Mouse (Mus musculus) heart, postnatal 0 days (tissue): ENCODE results near the gene Prss28. TPM values are rescaled to one million over a fixed set of nuclear protein-coding genes. Genes with fewer than 3 reads are reported as not detected.

Experiments used
- ATAC-seq: fragments of 200-750 bp; cut with Nextera tagmentation; 2 replicates; pipeline ENCODE4 v1.8.0; 2017; ENCODE audit warnings: low read depth, moderate number of reproducible peaks, moderate library complexity; ENCODE audit not compliant: insufficient read depth
- DNase-seq: peaks from one replicate; pipeline ENCODE4 v3.0.0-alpha.2; 2016; ENCODE audit warnings: low spot score
- H3K27ac ChIP-seq: fragments of 300-500 bp; sonication (generic); 2 replicates; pipeline ENCODE4 v1.5.1; 2014; ENCODE audit warnings: low read depth, mild to moderate bottlenecking
- H3K27me3 ChIP-seq: fragments of 300-500 bp; sonication (generic); 2 replicates; pipeline ENCODE4 v1.6.1; 2014; ENCODE audit warnings: low read length, mixed read lengths; ENCODE audit not compliant: control insufficient read depth, insufficient read depth
- H3K36me3 ChIP-seq: fragments of 300-500 bp; sonication (generic); replicated peaks from 2 replicates; pipeline ENCODE4 v1.6.1; 2014; ENCODE audit warnings: low read length, mixed read lengths; ENCODE audit not compliant: control insufficient read depth, insufficient read depth
- H3K4me1 ChIP-seq: fragments of 300-500 bp; sonication (generic); 2 replicates; pipeline ENCODE4 v1.6.1; 2014; ENCODE audit warnings: antibody characterized with exemption; ENCODE audit not compliant: control insufficient read depth, insufficient read depth
- H3K4me2 ChIP-seq: fragments of 300-500 bp; sonication (generic); 2 replicates; pipeline ENCODE4 v1.6.1; 2014; ENCODE audit warnings: low read depth, mild to moderate bottlenecking, low read length, moderate library complexity
- H3K4me3 ChIP-seq: fragments of 300-500 bp; sonication (generic); 2 replicates; pipeline ENCODE4 v1.5.1; 2014; ENCODE audit warnings: low read depth, low read length
- H3K9ac ChIP-seq: fragments of 300-500 bp; sonication (generic); replicated peaks from 2 replicates; pipeline ENCODE4 v1.6.1; 2014; ENCODE audit warnings: low read depth, low read length, mixed read lengths
- H3K9me3 ChIP-seq: fragments of 300-500 bp; sonication (generic); replicated peaks from 2 replicates; pipeline ENCODE4 v1.6.1; 2016; ENCODE audit warnings: low read length; ENCODE audit not compliant: control insufficient read depth
- CTCF ChIP-seq: IDR thresholded peaks from 2 replicates; pipeline ENCODE4 v1.5.1; 2016; ENCODE audit warnings: antibody characterized with exemption, control low read depth, low read depth
- EP300 ChIP-seq: IDR thresholded peaks from 2 replicates; pipeline ENCODE4 v1.6.1; 2016; ENCODE audit warnings: antibody characterized with exemption, low read depth
- WGBS: fragments of 180-500 bp; shearing (Covaris S2); extraction: QIAGEN DNeasy Blood & Tissue Kit; methylation state at CpG from one replicate; pipeline ENCODE4 v1.1.7; 2014; 5-methylcytosine and 5-hydroxymethylcytosine counted together
- polyA plus RNA-seq: library from polyadenylated mRNA; unstranded; fragments of >200 nt; fragmentation: Nextera tagmentation; extraction: Ambion mirVana; gene quantifications from 2 replicates; pipeline ENCODE4 v1.2.1, GENCODE M21; 2015
- total RNA-seq: library from RNA; depleted of rRNA; stranded (reverse); fragments of >200 nt; gene quantifications from 2 replicates; pipeline ENCODE4 v1.2.3, GENCODE M21; 2014; ENCODE audit warnings: low replicate concordance

The Prss28 gene
- total and polyA plus RNA-seq, 2 experiments from 2014 or later = not detected

DNA sequence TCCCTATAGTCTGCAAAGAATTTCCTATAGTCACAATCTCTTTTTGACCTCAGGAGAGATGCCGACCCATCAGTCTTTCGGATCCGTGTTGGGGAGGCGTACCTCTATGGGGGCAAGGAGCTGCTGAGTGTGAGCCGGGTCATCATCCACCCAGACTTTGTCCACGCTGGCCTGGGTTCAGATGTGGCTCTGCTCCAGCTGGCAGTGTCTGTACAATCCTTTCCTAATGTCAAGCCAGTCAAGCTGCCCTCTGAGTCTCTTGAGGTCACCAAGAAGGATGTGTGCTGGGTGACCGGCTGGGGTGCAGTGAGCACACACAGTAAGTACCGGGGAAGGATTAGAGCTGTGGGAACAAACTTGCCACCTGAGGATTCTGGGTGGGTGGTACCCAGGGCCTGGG lies 12.4 kb downstream of the Prss28 start:
- H3K27me3 ChIP-seq = no peaks in the 10 kb centered on the region
- H3K4me2 ChIP-seq = no peak overlapping the region
- H3K4me3 ChIP-seq = no peak overlapping the region
- no peak overlapping the region for H3K9ac ChIP-seq
- no peak overlapping the region for H3K27ac ChIP-seq
- ATAC-seq (no peak), DNase-seq (no peak)
- no peaks in the 10 kb centered on the region for H3K9me3 ChIP-seq
- H3K4me1 ChIP-seq = no peaks in the 10 kb centered on the region
- TF ChIP-seq CTCF (no peak), EP300 (no peak)
- 75% methylated on average over 8 of the region's 8 CpGs for WGBS
- H3K36me3 ChIP-seq = no peaks in the 10 kb centered on the region

DNA sequence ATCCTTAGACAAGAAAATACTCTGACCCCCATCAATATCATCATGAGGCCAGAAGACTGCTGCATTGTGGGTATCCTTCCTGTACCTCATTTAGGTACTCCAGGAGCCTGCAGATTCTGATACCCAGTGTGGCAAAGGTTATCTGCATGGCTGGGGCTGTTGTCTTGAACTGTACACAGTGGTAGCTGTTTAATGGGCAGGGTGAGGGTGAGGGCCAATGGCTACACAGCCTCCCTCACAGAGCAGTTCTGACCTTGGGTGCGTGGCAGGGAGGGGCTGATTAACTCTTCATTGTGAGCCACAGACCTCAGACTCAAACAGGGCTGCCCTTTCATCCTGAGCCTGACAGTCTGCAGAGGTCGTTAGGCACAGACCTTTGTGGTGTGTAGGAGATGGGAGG lies 14.5 kb downstream of the Prss28 start:
- Histone ChIP-seq H3K36me3 (no peaks in the 10 kb centered on the region), H3K4me3 (no peak overlapping the region), H3K27ac (no peak overlapping the region), H3K9me3 (no peaks in the 10 kb centered on the region), H3K4me1 (no peaks in the 10 kb centered on the region), H3K9ac (no peak overlapping the region), H3K4me2 (no peak overlapping the region), H3K27me3 (no peaks in the 10 kb centered on the region)
- no peak for TF ChIP-seq EP300
- TF ChIP-seq CTCF = no peak
- ATAC-seq (no peak), DNase-seq (no peak)
- WGBS = 28% methylated on average over 2 of the region's 2 CpGs

DNA sequence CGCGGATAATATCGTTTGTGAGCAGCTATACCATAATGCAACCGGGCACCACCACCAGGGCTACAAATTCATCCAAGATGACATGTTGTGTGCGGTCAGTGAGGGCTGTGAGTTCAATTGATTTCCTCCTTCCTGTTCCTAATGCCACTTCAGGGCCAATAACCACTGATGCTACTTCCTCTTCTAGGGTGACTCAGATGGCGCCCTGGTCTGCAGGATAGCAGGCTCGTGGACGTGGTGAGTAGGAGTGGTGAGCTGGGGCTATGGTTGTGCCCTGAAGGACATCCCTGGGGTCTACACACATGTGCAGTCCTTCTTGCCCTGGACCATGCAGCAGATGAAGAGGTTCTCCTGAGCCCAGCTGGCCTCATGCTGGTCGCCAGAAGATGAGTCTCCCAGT lies 23.9 kb downstream of the Prss28 start:
- no peak overlapping the region for H3K9ac ChIP-seq
- H3K36me3 ChIP-seq = no peaks in the 10 kb centered on the region
- H3K4me3 ChIP-seq = no peak overlapping the region
- ATAC-seq (no peak), DNase-seq (no peak)
- H3K4me2 ChIP-seq = no peak overlapping the region
- H3K4me1 ChIP-seq = no peaks in the 10 kb centered on the region
- WGBS = 51% methylated on average over 9 of the region's 9 CpGs
- H3K27ac ChIP-seq = no peak overlapping the region
- no peaks in the 10 kb centered on the region for H3K9me3 ChIP-seq
- peaks cover 25% of the 10 kb centered on the region for H3K27me3 ChIP-seq
- TF ChIP-seq EP300 = no peak
- TF ChIP-seq CTCF = no peak

DNA sequence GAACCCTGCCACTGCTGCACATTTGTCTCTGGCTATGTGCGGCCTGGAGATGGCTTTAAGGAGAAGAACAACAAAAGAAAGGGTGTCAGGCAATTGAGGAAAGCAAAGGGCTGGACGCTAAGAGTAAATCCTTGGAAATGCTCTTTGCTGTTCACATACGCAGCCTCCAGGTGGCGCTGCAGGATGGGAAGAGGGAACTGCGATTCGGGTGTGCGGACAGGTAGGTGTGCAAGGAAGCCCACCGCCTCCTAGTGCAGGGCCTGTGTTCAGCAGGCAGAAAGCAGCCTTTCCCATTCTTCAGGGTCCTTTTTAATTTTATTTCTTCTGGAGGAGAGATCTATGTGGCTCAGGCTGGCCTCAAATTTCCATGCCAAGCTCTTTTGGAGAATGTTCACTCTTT lies 25.5 kb downstream of the Prss28 start:
- peak; percentile 46 for DNase-seq
- peaks cover 25% of the 10 kb centered on the region for H3K27me3 ChIP-seq
- peak; percentile 92 for TF ChIP-seq CTCF
- no peak for TF ChIP-seq EP300

DNA sequence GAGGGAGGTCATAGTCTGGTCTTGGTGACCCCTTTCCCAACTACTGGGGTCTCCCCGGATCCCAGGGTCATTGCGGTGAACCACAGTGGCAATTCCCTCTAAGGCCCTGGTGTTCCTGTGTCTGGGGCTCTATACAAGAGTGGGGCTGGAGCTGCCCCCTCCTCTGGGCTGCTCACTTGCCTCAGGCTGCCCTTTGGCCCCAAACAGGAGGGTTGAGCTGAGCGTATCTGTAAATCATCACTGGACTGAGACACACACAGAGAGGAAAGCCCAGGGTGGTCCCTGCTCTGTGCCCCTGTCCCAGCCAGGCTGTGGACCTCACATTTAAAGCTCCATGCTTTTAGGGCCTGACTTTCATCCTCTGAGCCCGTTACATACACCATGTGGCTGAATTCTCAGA lies 29.8 kb downstream of the Prss28 start:
- TF ChIP-seq CTCF (no peak), EP300 (no peak)
- WGBS = 83% methylated on average over 4 of the region's 4 CpGs
- DNase-seq = no peak

More for the DNA sequence above, 25.5 kb downstream of the Prss28 start:
- WGBS = 2% methylated on average over 8 of the region's 8 CpGs
- no peak overlapping the region for H3K4me3 ChIP-seq
- H3K4me2 ChIP-seq = no peak overlapping the region
- no peaks in the 10 kb centered on the region for H3K36me3 ChIP-seq
- no peaks in the 10 kb centered on the region for H3K9me3 ChIP-seq
- no peak overlapping the region for H3K27ac ChIP-seq
- no peak overlapping the region for H3K9ac ChIP-seq
- no peaks in the 10 kb centered on the region for H3K4me1 ChIP-seq
- ATAC-seq = no peak

DNA sequence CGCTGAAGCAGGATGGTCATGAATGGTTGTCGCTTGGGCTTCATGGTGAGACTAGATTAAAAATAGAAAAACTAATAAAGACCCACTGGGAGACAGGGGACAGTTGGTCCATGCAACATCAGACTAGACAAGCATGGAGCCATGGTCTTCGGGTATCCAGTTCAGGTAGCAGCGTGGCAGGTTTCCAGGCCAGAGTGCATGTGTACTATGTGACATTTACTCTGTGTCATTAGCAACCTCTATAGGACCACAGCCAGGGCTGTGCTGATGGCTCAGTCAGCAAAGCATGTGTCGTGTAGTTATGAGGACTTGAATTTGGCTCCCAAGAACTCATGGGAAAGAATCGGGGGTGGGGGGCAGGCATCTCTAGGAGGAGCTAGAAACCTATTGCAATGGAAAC lies 31.6 kb downstream of the Prss28 start:
- Histone ChIP-seq H3K4me1 (no peaks in the 10 kb centered on the region), H3K27me3 (0 out of 2 replicates have a peak, but pooled peaks cover 4% of the 10 kb centered on the region), H3K9ac (no peak overlapping the region), H3K4me3 (no peak overlapping the region), H3K36me3 (no peaks in the 10 kb centered on the region), H3K27ac (no peak overlapping the region), H3K9me3 (no peaks in the 10 kb centered on the region), H3K4me2 (no peak overlapping the region)
- ATAC-seq (no peak), DNase-seq (no peak)
- WGBS = 80% methylated on average over 6 of the region's 6 CpGs
- TF ChIP-seq EP300 = no peak
- TF ChIP-seq CTCF = no peak

More for the DNA sequence above, 29.8 kb downstream of the Prss28 start:
- Histone ChIP-seq H3K4me2 (no peak overlapping the region), H3K4me3 (no peak overlapping the region), H3K27me3 (peaks cover 16% of the 10 kb centered on the region), H3K9ac (no peak overlapping the region), H3K4me1 (no peaks in the 10 kb centered on the region), H3K9me3 (no peaks in the 10 kb centered on the region), H3K36me3 (no peaks in the 10 kb centered on the region), H3K27ac (no peak overlapping the region)
- no peak for ATAC-seq
